8 mouse cellular contexts compared by ENCODE assay signal in genomic region chr12:81861199-81862085, GRCm38 (mm10). TPM values are rescaled to one million over a fixed set of nuclear protein-coding genes. Genes with fewer than 3 reads are reported as not detected.
DNase-seq lines count a peak whose midpoint lies in the region; ATAC-seq and TF ChIP-seq lines count a peak whose summit lies in the region.

No protein-coding gene starts in this region.

- WGBS in forebrain, embryonic 11.5 days = 21% methylated on average over 18 of the region's 18 CpGs
- 21% methylated on average over 18 of the region's 18 CpGs for WGBS in limb, embryonic 13.5 days

- H3K9me3 ChIP-seq in ES-Bruce4 (replicated peaks; ENCODE audit: control insufficient read depth, insufficient read depth, low read length, poor library complexity, severe bottlenecking) = no peaks in the 10 kb centered on the region
- H3K9me3 ChIP-seq in forebrain, embryonic 11.5 days (ENCODE audit: control insufficient read depth, low read length) = no peaks in the 10 kb centered on the region
- H3K9me3 ChIP-seq in limb, embryonic 13.5 days = no peaks in the 10 kb centered on the region

- H3K4me3 ChIP-seq in ES-Bruce4 (ENCODE audit: low read depth, low read length) = peak overlapping the region; percentile 77
- H3K4me3 ChIP-seq in forebrain, embryonic 11.5 days (ENCODE audit: low read depth, low read length) = peak overlapping the region; percentile 96
- peak overlapping the region; percentile 94 for H3K4me3 ChIP-seq in limb, embryonic 13.5 days

- TF ChIP-seq EP300 in ES-Bruce4 (IDR thresholded peaks at IDR 0.05; ENCODE audit: insufficient read depth, low read depth, low read length) = no peak

- H3K9ac ChIP-seq in ES-Bruce4 (ENCODE audit: low read depth, poor library complexity, severe bottlenecking) = peak overlapping the region; percentile 98
- peak overlapping the region; percentile 97 for H3K9ac ChIP-seq in forebrain, embryonic 11.5 days (ENCODE audit: low read length)
- H3K9ac ChIP-seq in limb, embryonic 13.5 days = peak overlapping the region; percentile 95

- no peaks in the 10 kb centered on the region for H3K4me1 ChIP-seq in ES-Bruce4 (ENCODE audit: control insufficient read depth, insufficient read depth, low read length)
- peaks cover 10% of the 10 kb centered on the region for H3K4me1 ChIP-seq in forebrain, embryonic 11.5 days (replicated peaks; ENCODE audit: control insufficient read depth, insufficient read depth, low read length)
- H3K4me1 ChIP-seq in limb, embryonic 13.5 days = peaks cover 52% of the 10 kb centered on the region

- peak overlapping the region; percentile 68 for H3K4me2 ChIP-seq in forebrain, embryonic 11.5 days (ENCODE audit: low read depth, low read length, severe bottlenecking)
- H3K4me2 ChIP-seq in limb, embryonic 13.5 days (replicated peaks) = peak overlapping the region; percentile 78

- ATAC-seq in forebrain, embryonic 11.5 days (replicated peaks; ENCODE audit: low FRiP score) = no peak
- no peak for ATAC-seq in limb, embryonic 13.5 days (ENCODE audit: low FRiP score, low read depth)

- TF ChIP-seq CTCF in ES-Bruce4 (IDR thresholded peaks at IDR 0.05; ENCODE audit: low read depth, low read length) = no peak

- no peak for TF ChIP-seq POLR2A in ES-Bruce4 (IDR thresholded peaks at IDR 0.05; ENCODE audit: insufficient read depth, low read length)

- no peaks in the 10 kb centered on the region for H3K36me3 ChIP-seq in ES-Bruce4 (ENCODE audit: control insufficient read depth, insufficient read depth, low read length, poor library complexity, severe bottlenecking)
- no peaks in the 10 kb centered on the region for H3K36me3 ChIP-seq in forebrain, embryonic 11.5 days (ENCODE audit: control insufficient read depth, insufficient read depth, low read length)
- H3K36me3 ChIP-seq in limb, embryonic 13.5 days = no peaks in the 10 kb centered on the region
- no peaks in the 10 kb centered on the region for H3K36me3 ChIP-seq in splenic B cell, adult 2 months (ENCODE audit: control insufficient read depth, insufficient read depth, low read length, poor library complexity, severe bottlenecking)

- H3K27me3 ChIP-seq in ES-Bruce4 (ENCODE audit: control insufficient read depth, insufficient read depth, low read length, poor library complexity, severe bottlenecking) = no peaks in the 10 kb centered on the region
- H3K27me3 ChIP-seq in forebrain, embryonic 11.5 days (ENCODE audit: control insufficient read depth, insufficient read depth, low read length) = no peaks in the 10 kb centered on the region
- peaks cover 7% of the 10 kb centered on the region; the same call in 1 of the 2 replicates for H3K27me3 ChIP-seq in limb, embryonic 13.5 days
- H3K27me3 ChIP-seq in splenic B cell, adult 2 months (ENCODE audit: control insufficient read depth, insufficient read depth, low read length, poor library complexity, severe bottlenecking) = no peaks in the 10 kb centered on the region

- DNase-seq in kidney, adult 18-20 months = peak; percentile 16
- DNase-seq in kidney, adult 8-10 months = no peak
- peak; percentile 59 for DNase-seq in forebrain, embryonic 11.5 days (ENCODE audit: low spot score)
- DNase-seq in splenic B cell, adult 2 months (ENCODE audit: low read depth, low spot score) = peak; percentile 43
- no peak for DNase-seq in right cerebral cortex, postnatal 14 days
- no peak for DNase-seq in lung, postnatal 10 days

- H3K27ac ChIP-seq in ES-Bruce4 (ENCODE audit: insufficient read depth, low read length) = no peak overlapping the region
- no peak overlapping the region for H3K27ac ChIP-seq in forebrain, embryonic 11.5 days (ENCODE audit: low read depth, low read length)
- H3K27ac ChIP-seq in limb, embryonic 13.5 days = peak overlapping the region; percentile 90; the same call in 1 of the 2 replicates

RNA-seq across cellular contexts. Expression of gene Pcnx, which starts 1.6 kb away (rescaled TPM):
- polyA plus RNA-seq in ES-Bruce4 (2011; ENCODE audit: insufficient read depth, insufficient read length, low read depth, missing spikeins) = 18.5 and 24.4 TPM in 2 replicates
- polyA plus RNA-seq in forebrain, embryonic 11.5 days (2014; fragmentation: Nextera tagmentation; extraction: Ambion mirVana) = 14.6 and 14.8 TPM in 2 replicates
- polyA plus RNA-seq in limb, embryonic 13.5 days (2015; fragmentation: Nextera tagmentation; extraction: Ambion mirVana) = 12.5 and 13.5 TPM in 2 replicates

Comparison
In these comparisons a context has a peak if more than half of its experiments do, and no peak if none do; other contexts are left out.
1. DNase-seq: peak in kidney, adult 18-20 months (single experiment), forebrain, embryonic 11.5 days (single experiment) and splenic B cell, adult 2 months (single experiment); none in kidney, adult 8-10 months (0 of 2), right cerebral cortex, postnatal 14 days (single experiment) and lung, postnatal 10 days (single experiment).
2. Peak in every context shown above with its lines, with median percentiles within 50 percentile points of each other: H3K4me3 ChIP-seq and H3K9ac ChIP-seq.